Mouse (Mus musculus): Measurements from ENCODE around the gene Nek1.
"Not testable (repeated sequence)": the region's sequence is repeated elsewhere in the genome, so short reads cannot be mapped to it uniquely, and the experiment has no call there.

Gene Nek1

GRCm38 (mm10) chr8:60984260-60985010 is 8.6 kb upstream of the Nek1 start:
- DNase-seq (ENCODE audit: low read depth, low spot score): not testable (repeated sequence)

DNA sequence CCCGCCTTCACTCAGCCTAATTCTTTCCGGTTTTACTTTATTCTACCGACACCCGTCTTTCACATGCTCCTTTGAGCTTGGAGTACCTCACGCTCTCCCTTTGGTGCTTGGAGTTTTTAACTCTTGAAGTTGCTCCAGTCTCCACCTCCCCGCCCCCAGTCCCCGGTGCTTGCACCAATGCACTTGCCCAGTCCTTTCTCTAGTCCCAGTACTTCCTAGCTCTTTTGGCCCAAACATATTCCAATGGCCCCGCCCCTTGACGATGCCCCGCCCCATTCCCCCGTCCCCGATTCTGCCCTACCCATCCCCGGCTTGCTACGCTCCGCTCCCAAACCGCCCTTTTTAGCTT is 460 bp upstream of the Nek1 start:
- peak; percentile 94 for DNase-seq (ENCODE audit: low read depth, low spot score)

DNA sequence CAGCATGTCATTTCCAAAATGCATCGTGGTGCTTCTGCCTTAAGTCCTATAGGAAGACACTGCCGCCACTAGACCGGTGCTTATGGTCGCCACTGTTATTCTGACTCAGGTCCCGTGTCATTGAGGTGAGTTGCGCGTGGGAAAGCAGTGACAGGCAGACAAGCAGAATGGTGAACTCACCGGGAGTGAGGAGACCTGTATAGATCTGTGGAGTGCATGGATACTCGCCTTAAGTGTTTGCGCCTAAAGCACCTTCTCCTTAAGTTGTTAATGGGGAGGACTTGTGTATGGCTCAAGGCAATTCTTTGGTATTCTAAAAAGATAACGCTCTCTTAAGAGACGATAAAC is 618 bp downstream of the Nek1 start:
- no peak for DNase-seq (ENCODE audit: low read depth, low spot score)

GRCm38 (mm10) chr8:60996468-60996867 is 3.5 kb downstream of the Nek1 start:
- DNase-seq (ENCODE audit: low read depth, low spot score): no peak

DNA sequence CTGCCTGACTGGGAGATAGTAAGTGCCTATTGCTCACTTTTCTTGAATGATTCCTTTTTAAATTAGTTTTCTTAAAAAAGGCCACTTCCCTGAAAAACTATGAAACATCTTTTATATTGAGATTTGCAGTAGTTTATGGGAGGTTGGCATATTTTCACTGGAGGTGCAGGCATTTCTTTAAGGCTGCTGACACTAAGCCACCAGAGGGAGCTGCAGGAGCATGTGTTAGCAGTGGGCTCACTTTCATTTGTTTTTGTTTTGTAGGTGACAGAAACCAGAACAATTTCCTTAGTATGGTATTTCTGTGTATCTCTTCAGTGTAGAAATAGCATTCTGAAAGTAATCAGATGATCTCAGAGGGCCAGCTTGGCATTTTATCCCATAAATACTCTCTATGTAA is 49.0 kb downstream of the Nek1 start:
- DNase-seq (ENCODE audit: low read depth, low spot score): peak; percentile 56

DNA sequence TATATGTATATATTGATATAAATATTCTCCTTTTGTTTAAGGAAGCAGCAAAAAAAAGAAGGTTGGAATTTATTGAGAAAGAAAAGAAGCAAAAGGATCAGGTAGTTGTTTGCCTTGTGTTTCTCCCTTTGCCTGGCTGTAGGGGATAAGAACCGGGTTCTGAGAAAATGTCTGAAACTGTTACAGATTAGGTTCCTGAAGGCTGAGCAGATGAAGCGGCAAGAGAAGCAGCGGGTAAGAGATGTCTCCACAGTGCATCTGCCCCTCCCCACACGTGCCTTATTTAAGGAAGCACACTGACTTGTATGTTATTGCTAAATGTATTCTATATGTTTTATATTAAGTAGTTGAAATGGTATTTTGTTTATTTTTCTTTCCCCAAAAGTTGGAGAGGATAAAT is 50.9 kb downstream of the Nek1 start:
- no peak for DNase-seq (ENCODE audit: low read depth, low spot score)

DNA sequence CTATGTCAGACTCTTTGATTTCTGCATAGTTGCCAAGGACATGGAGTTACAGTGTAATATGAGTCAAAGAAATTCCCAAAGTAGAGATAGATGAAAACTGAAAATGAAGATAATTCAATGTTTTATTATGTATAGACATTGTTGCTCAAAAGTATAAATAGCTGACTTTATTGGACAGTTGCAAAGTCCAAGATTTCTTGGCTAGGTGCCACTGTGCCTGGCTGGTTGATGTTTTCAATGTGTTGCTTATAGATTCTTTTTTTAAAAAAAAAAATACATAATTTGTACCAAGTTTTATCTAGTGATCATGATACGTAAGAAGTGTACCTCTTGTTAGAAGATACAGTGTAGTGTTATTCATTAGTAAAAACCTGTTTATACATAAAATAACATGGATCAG is 53.8 kb downstream of the Nek1 start:
- DNase-seq (ENCODE audit: low read depth, low spot score): no peak

DNA sequence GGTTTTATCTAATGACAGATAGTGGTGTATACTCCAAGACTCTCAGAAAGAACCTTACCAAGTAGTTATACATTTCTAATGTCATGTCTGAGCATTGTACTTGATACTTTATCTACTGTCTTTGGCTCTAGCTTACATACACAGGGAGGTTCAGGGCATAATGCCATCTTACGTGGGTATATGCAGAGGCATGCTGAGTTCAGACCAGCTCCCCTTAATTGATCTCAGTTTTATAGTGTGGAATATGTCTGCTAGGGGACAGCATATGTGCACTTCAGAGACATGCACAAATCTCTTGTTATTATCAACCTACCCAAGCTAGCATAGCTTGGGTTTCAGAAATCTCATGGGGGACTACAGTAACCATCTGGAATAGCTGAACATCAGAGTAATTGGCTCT is 60.0 kb downstream of the Nek1 start:
- no peak for DNase-seq (ENCODE audit: low read depth, low spot score)

- no peak for DNase-seq (ENCODE audit: low read depth, low spot score)
These were observed 61.3 kb downstream of the Nek1 start for GRCm38 (mm10) chr8:61054313-61054712.

- DNase-seq (ENCODE audit: low read depth, low spot score): no peak
These were observed 64.0 kb downstream of the Nek1 start for GRCm38 (mm10) chr8:61056997-61057396.

- peak; percentile 21 for DNase-seq (ENCODE audit: low read depth, low spot score)
These were observed 66.1 kb downstream of the Nek1 start for GRCm38 (mm10) chr8:61059143-61059542.

DNA sequence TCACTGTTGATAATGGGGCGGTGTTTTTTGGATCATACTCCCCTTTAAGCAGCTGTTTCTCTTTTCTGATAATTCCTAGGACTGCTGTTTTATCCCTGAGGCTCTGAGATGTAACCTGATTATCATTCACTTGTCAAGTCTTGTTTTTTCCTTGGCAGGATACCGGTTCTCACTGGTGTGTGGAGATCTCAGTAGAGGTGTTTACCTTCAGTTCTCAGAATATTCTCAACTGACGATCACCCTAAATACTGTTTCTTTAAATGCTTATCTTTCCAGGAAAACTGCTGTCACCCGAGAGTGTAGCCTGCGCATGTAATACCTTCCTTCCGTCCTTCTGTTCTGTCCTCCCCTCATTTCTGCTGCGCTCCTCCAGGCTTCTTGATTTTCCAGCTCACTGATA is 67.4 kb downstream of the Nek1 start:
- DNase-seq (ENCODE audit: low read depth, low spot score): no peak

GRCm38 (mm10) chr8:61075059-61075458 is 82.1 kb downstream of the Nek1 start:
- no peak for DNase-seq (ENCODE audit: low read depth, low spot score)

- DNase-seq (ENCODE audit: low read depth, low spot score): no peak
These were observed 117.5 kb downstream of the Nek1 start for GRCm38 (mm10) chr8:61110496-61110895.

DNA sequence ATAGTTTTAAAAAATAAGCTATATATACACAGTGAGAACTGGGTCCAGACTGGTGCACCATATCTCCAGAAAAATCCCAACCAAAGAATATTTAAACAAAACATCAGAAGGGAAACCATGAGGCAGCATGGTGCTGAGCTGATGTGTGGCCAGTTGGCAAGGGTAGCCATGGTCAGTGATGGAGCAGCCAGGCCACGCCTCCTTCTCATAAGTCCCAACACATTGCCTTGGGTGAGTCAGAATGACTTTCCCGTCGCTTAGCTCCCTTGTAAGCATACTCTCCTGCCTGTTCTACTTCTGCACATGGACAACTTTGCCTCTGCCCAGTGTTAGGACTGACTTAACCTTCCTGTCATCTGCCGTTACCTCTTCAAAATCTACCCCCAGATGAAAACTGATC is 118.9 kb downstream of the Nek1 start:
- no peak for DNase-seq (ENCODE audit: low read depth, low spot score)

DNA sequence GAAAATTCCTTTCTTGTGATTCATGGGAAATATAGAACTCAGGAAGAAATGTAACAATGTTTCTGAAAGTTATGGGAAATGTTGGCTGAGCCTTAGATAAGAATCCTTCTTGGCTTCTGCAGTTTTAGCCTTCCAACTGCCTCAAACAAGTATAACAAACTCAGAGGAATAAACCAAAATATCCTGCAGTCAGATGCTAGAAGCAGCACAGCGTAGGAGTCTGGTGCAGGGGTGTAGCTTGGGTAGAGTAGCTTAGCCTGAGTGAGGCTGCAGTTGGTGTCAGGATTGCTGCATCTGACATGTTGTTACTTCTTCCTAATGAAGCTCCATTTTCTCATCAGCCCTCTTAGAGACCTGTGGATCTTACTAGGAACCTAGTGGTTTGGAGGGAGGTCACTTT is 128.6 kb downstream of the Nek1 start:
- DNase-seq (ENCODE audit: low read depth, low spot score): no peak

DNA sequence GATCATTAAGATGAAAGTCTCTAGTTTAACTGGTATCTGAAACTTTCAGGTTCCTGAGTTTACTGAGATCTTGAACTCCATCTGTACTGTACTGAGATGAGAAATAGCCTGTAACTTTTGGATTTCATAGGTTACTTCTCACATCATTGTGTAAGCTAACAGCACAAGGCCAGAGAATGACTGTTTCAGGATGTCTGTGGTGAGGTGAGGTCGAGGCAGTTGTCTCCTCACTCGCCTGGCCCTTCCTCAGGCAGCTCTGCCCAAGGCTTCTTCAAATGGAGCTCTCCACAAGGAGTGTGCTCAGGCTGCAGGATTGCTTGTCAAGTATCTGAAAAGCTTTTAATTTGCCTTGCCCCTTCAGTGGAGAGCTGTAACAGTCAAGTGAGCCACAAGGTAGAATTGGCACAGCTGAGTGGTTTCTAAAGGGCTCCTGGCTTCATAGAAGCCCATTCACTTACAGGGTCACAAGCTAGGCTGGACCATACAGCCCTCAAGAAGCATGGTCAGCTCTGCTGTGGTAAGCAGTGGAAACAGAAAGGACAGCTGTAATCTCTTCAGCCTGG is 134.4 kb downstream of the Nek1 start:
- DNase-seq (ENCODE audit: low read depth, low spot score): no peak

- no peak for DNase-seq (ENCODE audit: low read depth, low spot score)
These were observed 139.7 kb downstream of the Nek1 start for GRCm38 (mm10) chr8:61132561-61133134.

GRCm38 (mm10) chr8:61141869-61142268 is 148.9 kb downstream of the Nek1 start:
- no peak for DNase-seq (ENCODE audit: low read depth, low spot score)

- peak; percentile 8 for DNase-seq (ENCODE audit: low read depth, low spot score)
These were observed 149.3 kb downstream of the Nek1 start for GRCm38 (mm10) chr8:61142302-61142701.

DNA sequence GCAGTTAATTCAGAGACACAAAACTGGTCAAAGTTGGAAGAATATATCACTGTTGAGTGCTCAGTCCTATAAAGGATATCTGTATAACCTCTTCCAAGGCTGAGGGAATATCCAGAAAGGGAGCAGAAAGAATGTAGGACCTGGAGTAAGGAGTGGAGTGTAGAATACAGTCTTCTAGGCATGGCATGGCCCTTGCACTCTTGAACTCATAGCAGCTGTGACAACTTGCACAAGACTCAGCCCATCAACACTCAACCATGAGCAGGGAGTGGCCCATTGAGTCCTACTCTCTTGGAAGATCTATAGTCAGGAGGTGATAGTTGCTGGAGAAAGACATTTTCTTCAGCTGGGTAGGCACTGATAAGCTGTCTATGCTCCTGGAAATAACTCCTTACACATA is 149.8 kb downstream of the Nek1 start:
- DNase-seq (ENCODE audit: low read depth, low spot score): no peak

DNA sequence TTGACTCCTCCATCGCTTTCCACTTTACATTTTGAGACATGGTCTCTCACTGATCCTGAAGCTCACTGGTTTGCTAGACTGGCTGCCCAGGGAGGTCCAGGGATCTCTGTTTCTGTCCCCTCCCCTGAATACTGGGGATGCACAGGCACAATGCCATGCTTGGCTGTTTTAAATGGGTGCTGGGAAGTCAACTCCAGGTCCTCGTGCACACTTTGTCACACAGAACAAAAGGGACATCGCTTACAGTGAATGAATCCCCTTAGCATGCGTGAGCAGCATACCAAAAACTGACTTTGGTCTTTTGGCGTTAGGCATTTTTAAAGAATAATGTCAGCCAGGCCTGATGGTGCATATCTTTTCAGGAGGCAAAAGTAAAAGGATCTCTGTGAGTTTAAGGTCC is 155.7 kb downstream of the Nek1 start:
- DNase-seq (ENCODE audit: low read depth, low spot score): no peak

GRCm38 (mm10) chr8:61150596-61150995 is 157.6 kb downstream of the Nek1 start:
- no peak for DNase-seq (ENCODE audit: low read depth, low spot score)

GRCm38 (mm10) chr8:61156406-61156805 is 163.4 kb downstream of the Nek1 start:
- no peak for DNase-seq (ENCODE audit: low read depth, low spot score)
